Mouse (Mus musculus) hindbrain, embryonic 10.5 days (tissue): ENCODE measurements around the gene Dppa4. TPM values are rescaled to one million over a fixed set of nuclear protein-coding genes. Genes with fewer than 3 reads are reported as not detected.

Experiments used
- DNase-seq: peaks from one replicate; pipeline ENCODE4 v3.0.0-alpha.2; 2017; ENCODE audit warnings: low spot score
- H3K27ac ChIP-seq: fragments of 300-500 bp; sonication (generic); 2 replicates; pipeline ENCODE4 v1.5.1; 2016; ENCODE audit warnings: mild to moderate bottlenecking, moderate library complexity
- H3K27me3 ChIP-seq: fragments of 300-500 bp; sonication (generic); 2 replicates; pipeline ENCODE4 v1.6.1; 2016; ENCODE audit warnings: mild to moderate bottlenecking; ENCODE audit not compliant: poor library complexity, insufficient read depth, severe bottlenecking
- H3K36me3 ChIP-seq: fragments of 300-500 bp; sonication (generic); 2 replicates; pipeline ENCODE4 v1.6.1; 2016; ENCODE audit warnings: mild to moderate bottlenecking, moderate library complexity
- H3K4me1 ChIP-seq: fragments of 300-500 bp; sonication (generic); replicated peaks from 2 replicates; pipeline ENCODE4 v1.6.1; 2016; ENCODE audit warnings: mild to moderate bottlenecking
- H3K4me3 ChIP-seq: fragments of 300-500 bp; sonication (generic); 2 replicates; pipeline ENCODE4 v1.5.1; 2016; ENCODE audit warnings: mild to moderate bottlenecking, moderate library complexity
- H3K9me3 ChIP-seq: fragments of 300-500 bp; sonication (generic); 2 replicates; pipeline ENCODE4 v1.6.1; 2016; ENCODE audit warnings: mild to moderate bottlenecking, moderate library complexity
- WGBS: fragments of 180-500 bp; shearing (Covaris S2); methylation state at CpG from one replicate; pipeline ENCODE4 v1.1.7; 2016; 5-methylcytosine and 5-hydroxymethylcytosine counted together
- polyA plus RNA-seq: library from polyadenylated mRNA; unstranded; fragments of >200 nt; fragmentation: Nextera tagmentation; extraction: Ambion mirVana; gene quantifications from 2 replicates; pipeline ENCODE4 v1.2.1, GENCODE M21; 2016

The Dppa4 gene
- polyA plus RNA-seq, 1 experiment from 2014 or later, result 0.12 TPM

DNA sequence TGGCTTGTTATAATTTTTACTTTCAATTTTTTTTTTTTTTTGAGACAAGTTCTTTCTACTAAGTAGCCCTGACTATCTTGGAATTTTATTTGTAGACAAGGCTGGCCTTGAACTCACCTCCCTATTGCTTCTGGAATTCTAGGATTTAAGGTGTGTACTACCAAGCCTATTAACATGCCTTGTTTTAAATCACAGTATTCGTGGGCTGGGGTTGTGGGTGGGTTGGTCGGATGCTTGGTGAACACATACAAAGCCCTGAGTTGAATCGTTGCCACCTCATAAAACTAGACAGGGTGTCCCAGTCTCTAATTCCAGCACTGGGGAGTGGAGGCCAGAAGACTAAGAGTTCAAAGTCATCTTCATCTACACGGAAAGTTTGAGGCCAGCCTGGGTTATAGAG lies 51.8 kb downstream of the Dppa4 start:
- Histone ChIP-seq H3K36me3 (no peaks in the 10 kb centered on the region), H3K27ac (no peak overlapping the region), H3K4me1 (no peaks in the 10 kb centered on the region), H3K4me3 (no peak overlapping the region), H3K9me3 (no peaks in the 10 kb centered on the region), H3K27me3 (no peaks in the 10 kb centered on the region)
- WGBS, result 90% methylated on average over 4 of the region's 4 CpGs
- DNase-seq, result no peak

Other genes starting within 250 kb of the Dppa4 start
- not detected in 2 replicates for gene Dppa2, start 20.2 kb downstream of the Dppa4 start, polyA plus RNA-seq
- gene Gm5485, start 128.7 kb downstream of the Dppa4 start, polyA plus RNA-seq, result not detected in 2 replicates
- gene Morc1, start 147.5 kb downstream of the Dppa4 start, polyA plus RNA-seq, result not detected in 2 replicates